Mouse (Mus musculus) forebrain, embryonic 11.5 days (tissue): ENCODE measurements at regions not wholly inside any gene's neighbourhood (a gene's known extent, or its start where the extent isn't known, plus 50 kb on each side); places are given as distances from the start of the nearest gene placed in this dataset.

Experiments
- ATAC-seq: fragments of 200-750 bp; cut with Nextera tagmentation; replicated peaks from 2 replicates; pipeline ENCODE4 v1.8.0; 2017; ENCODE audit warnings: moderate TSS enrichment; ENCODE audit not compliant: low FRiP score
- DNase-seq: peaks from one replicate; pipeline ENCODE4 v3.0.0-alpha.2; 2017; ENCODE audit warnings: low spot score
- H3K27ac ChIP-seq: fragments of 300-500 bp; sonication (generic); 2 replicates; pipeline ENCODE4 v1.5.1; 2014; ENCODE audit warnings: low read depth, low read length
- H3K27me3 ChIP-seq: fragments of 300-500 bp; sonication (generic); 2 replicates; pipeline ENCODE4 v1.6.1; 2014; ENCODE audit warnings: mild to moderate bottlenecking, low read length, mixed read lengths; ENCODE audit not compliant: control insufficient read depth, insufficient read depth
- H3K36me3 ChIP-seq: fragments of 300-500 bp; sonication (generic); 2 replicates; pipeline ENCODE4 v1.6.1; 2014; ENCODE audit warnings: mild to moderate bottlenecking, low read length, moderate library complexity, mixed read lengths; ENCODE audit not compliant: control insufficient read depth, insufficient read depth
- H3K4me1 ChIP-seq: fragments of 300-500 bp; sonication (generic); replicated peaks from 2 replicates; pipeline ENCODE4 v1.6.1; 2014; ENCODE audit warnings: low read length, mixed read lengths; ENCODE audit not compliant: control insufficient read depth, insufficient read depth
- H3K4me2 ChIP-seq: fragments of 300-500 bp; sonication (generic); 2 replicates; pipeline ENCODE4 v1.6.1; 2014; ENCODE audit warnings: low read depth, mild to moderate bottlenecking, low read length, moderate library complexity, mixed read lengths; ENCODE audit not compliant: severe bottlenecking
- H3K4me3 ChIP-seq: fragments of 300-500 bp; sonication (generic); 2 replicates; pipeline ENCODE4 v1.5.1; 2014; ENCODE audit warnings: low read depth, low read length
- H3K9ac ChIP-seq: fragments of 300-500 bp; sonication (generic); 2 replicates; pipeline ENCODE4 v1.6.1; 2014; ENCODE audit warnings: low read length
- H3K9me3 ChIP-seq: fragments of 300-500 bp; sonication (generic); 2 replicates; pipeline ENCODE4 v1.6.1; 2016; ENCODE audit warnings: low read length, mixed read lengths; ENCODE audit not compliant: control insufficient read depth
- WGBS: fragments of 180-500 bp; shearing (Covaris S2); extraction: QIAGEN DNeasy Blood & Tissue Kit; methylation state at CpG from one replicate; pipeline ENCODE4 v1.1.7; 2014; 5-methylcytosine and 5-hydroxymethylcytosine counted together

- Histone ChIP-seq H3K9me3 (no peaks in the 10 kb centered on the region), H3K9ac (no peak overlapping the region), H3K36me3 (no peaks in the 10 kb centered on the region), H3K4me3 (no peak overlapping the region), H3K4me1 (peaks cover 17% of the 10 kb centered on the region), H3K27ac (no peak overlapping the region), H3K4me2 (no peak overlapping the region), H3K27me3 (peaks cover 2% of the 10 kb centered on the region; the same call in 1 of the 2 replicates)
- 88% methylated on average over 11 of the region's 11 CpGs for WGBS
- no peak for DNase-seq
- ATAC-seq = no peak
These were observed 120.8 kb downstream of the Inhbb start for GRCm38 (mm10) chr1:119301258-119301657.

DNA sequence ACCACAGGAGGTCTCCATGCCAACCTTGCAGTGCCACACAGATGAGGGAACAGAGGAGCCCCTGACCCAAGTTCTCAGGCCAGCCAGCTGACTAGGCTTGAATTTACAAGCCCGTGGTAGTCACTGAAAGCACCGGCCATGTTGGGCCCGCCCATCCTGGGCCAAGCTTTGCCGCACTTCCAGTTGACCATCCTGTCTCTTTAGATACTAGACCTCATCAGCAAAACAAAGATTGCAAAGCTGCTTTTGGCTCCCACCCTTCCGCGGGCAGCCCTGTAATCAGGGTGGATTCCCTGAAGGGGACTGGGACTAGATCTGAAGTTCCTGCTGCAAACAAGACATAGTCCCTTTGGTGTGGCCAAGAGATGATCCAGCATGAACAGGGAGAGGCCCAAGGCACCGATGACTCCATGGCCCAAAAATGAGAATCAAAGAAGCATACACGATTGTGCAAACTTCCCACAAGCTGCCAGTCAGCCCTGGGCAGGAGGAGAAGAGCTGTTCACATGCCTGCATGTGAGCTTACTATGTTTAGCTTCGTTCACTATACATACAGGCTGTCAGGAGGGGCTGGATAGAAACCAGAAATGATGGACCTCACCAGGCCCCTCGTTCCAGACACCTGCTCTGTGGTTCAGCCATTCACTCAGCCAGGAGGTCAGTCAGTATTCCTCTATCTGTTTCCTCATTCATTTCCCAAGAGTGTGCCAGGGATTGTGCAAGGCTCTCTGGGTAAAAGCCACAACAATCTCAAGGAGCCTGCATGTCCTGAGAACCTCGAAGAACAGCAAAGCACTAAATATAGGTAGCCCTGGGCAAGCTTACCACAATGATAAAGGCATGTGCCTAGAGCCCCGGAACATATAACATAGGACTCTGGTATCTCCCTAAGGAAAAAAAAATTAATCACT is 122.0 kb downstream of the Inhbb start:
- Histone ChIP-seq H3K4me2 (no peak overlapping the region), H3K9ac (no peak overlapping the region), H3K36me3 (no peaks in the 10 kb centered on the region), H3K4me3 (no peak overlapping the region), H3K27me3 (peaks cover 2% of the 10 kb centered on the region; the same call in 1 of the 2 replicates), H3K27ac (no peak overlapping the region), H3K4me1 (peaks cover 8% of the 10 kb centered on the region; the same call in 1 of the 2 replicates), H3K9me3 (no peaks in the 10 kb centered on the region)
- 83% methylated on average over 12 of the region's 12 CpGs for WGBS
- DNase-seq (no peak), ATAC-seq (no peak)

GRCm38 (mm10) chr1:119298696-119299230 is 123.3 kb downstream of the Inhbb start:
- no peak overlapping the region for H3K4me3 ChIP-seq
- DNase-seq (no peak), ATAC-seq (no peak)
- H3K9ac ChIP-seq = no peak overlapping the region
- WGBS = 51% methylated on average over 6 of the region's 6 CpGs
- peaks cover 2% of the 10 kb centered on the region; the same call in 1 of the 2 replicates for H3K27me3 ChIP-seq
- no peaks in the 10 kb centered on the region for H3K9me3 ChIP-seq
- H3K4me2 ChIP-seq = no peak overlapping the region
- H3K27ac ChIP-seq = no peak overlapping the region
- no peaks in the 10 kb centered on the region for H3K4me1 ChIP-seq
- H3K36me3 ChIP-seq = no peaks in the 10 kb centered on the region

- whole genome bisulfite sequencing = 85% methylated on average over 8 of the region's 8 CpGs
- ATAC-seq = no peak
- no peak overlapping the region for H3K9ac ChIP-seq
These were observed 126.9 kb downstream of the Inhbb start for GRCm38 (mm10) chr1:119295121-119295520.

DNA sequence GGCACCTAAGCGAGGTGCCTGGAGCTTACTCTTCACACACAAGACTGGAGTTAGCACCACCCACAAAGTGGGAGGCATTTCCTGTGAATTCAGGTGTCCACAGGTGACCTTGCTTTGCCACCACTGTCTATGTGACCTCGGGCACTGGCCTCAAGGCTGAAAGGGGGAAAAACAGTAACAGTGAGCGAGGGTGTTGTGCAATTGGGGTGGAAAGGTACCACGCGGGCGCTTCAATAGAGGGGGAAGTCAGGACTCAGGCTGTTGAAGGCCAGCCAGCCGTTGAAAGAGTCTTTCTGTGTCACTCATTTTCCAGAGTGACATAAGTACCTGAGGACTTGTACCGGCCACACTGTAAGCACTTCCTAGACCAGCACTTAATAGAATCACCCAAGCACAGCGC is 128.2 kb downstream of the Inhbb start:
- 89% methylated on average over 9 of the region's 9 CpGs for WGBS
- Histone ChIP-seq H3K9ac (no peak overlapping the region), H3K4me2 (no peak overlapping the region), H3K4me1 (no peaks in the 10 kb centered on the region), H3K27ac (no peak overlapping the region), H3K4me3 (no peak overlapping the region), H3K27me3 (no peaks in the 10 kb centered on the region), H3K36me3 (no peaks in the 10 kb centered on the region), H3K9me3 (no peaks in the 10 kb centered on the region)
- ATAC-seq (no peak), DNase-seq (no peak)

More at GRCm38 (mm10) chr1:119295121-119295520, 126.9 kb downstream of the Inhbb start:
- Histone ChIP-seq H3K4me3 (no peak overlapping the region), H3K36me3 (no peaks in the 10 kb centered on the region), H3K9me3 (no peaks in the 10 kb centered on the region), H3K4me1 (no peaks in the 10 kb centered on the region), H3K27me3 (no peaks in the 10 kb centered on the region; the same call in 1 of the 2 replicates), H3K27ac (no peak overlapping the region), H3K4me2 (no peak overlapping the region)
- no peak for DNase-seq

- Histone ChIP-seq H3K27me3 (no peaks in the 10 kb centered on the region), H3K4me3 (no peak overlapping the region), H3K4me2 (no peak overlapping the region), H3K27ac (no peak overlapping the region), H3K36me3 (no peaks in the 10 kb centered on the region), H3K4me1 (no peaks in the 10 kb centered on the region), H3K9me3 (no peaks in the 10 kb centered on the region), H3K9ac (no peak overlapping the region)
- DNase-seq = no peak
- ATAC-seq = no peak
- 75% methylated on average over 7 of the region's 7 CpGs for WGBS
These were observed 129.8 kb downstream of the Inhbb start for GRCm38 (mm10) chr1:119292216-119292615.

DNA sequence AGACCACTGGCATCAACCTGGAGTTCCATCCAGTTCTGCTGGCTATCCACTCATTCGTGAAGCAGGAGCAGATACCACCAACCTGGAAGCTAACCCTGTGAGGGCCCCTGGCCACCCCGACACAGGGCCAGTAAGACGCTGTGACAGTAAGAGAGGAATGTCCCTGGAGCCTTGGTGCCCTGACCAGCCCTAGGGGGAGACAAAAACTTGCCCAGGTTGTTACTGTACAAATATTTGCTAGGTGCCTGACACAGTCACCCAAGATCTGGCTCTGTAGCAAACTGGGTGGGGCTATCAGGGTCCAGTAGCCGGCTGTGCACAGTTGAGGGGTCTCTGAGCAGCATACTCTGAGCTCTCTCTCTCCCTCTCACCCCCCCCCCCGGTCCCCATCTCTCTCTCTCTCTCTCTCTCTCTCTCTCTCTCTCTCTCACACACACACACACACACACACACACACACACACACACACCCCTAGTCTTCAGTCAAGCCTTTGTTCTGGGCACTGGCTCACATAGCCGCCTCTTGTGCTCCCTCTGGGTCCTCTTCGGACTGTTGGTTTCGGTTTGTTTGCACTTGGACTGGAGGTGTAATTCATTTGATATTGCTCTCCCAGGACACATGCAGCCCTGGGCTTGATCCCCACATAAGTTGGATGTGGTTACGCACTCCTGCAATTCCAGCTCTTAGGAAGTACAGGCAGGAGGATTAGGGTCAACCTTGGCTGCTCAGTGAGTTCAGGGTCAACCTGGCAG is 131.7 kb downstream of the Inhbb start:
- no peak overlapping the region for H3K27ac ChIP-seq

GRCm38 (mm10) chr1:119289516-119290164 is 132.4 kb downstream of the Inhbb start:
- no peak overlapping the region for H3K4me2 ChIP-seq
- DNase-seq (no peak), ATAC-seq (no peak)
- H3K9me3 ChIP-seq = no peaks in the 10 kb centered on the region
- H3K27me3 ChIP-seq = no peaks in the 10 kb centered on the region
- no peak overlapping the region for H3K9ac ChIP-seq
- no peak overlapping the region for H3K27ac ChIP-seq
- no peaks in the 10 kb centered on the region for H3K4me1 ChIP-seq
- H3K36me3 ChIP-seq = no peaks in the 10 kb centered on the region
- H3K4me3 ChIP-seq = no peak overlapping the region
- 89% methylated on average over 11 of the region's 11 CpGs for WGBS

More for the DNA sequence above, 131.7 kb downstream of the Inhbb start:
- no peaks in the 10 kb centered on the region for H3K27me3 ChIP-seq
- no peaks in the 10 kb centered on the region for H3K9me3 ChIP-seq
- no peaks in the 10 kb centered on the region for H3K4me1 ChIP-seq
- no peak overlapping the region for H3K4me3 ChIP-seq
- no peak overlapping the region for H3K9ac ChIP-seq
- ATAC-seq = no peak
- DNase-seq = no peak
- H3K4me2 ChIP-seq = no peak overlapping the region
- H3K36me3 ChIP-seq = no peaks in the 10 kb centered on the region
- WGBS = 74% methylated on average over 9 of the region's 9 CpGs
